Mouse (Mus musculus): ENCODE measurements at regions not wholly inside any gene's neighbourhood (a gene's known extent, or its start where the extent isn't known, plus 50 kb on each side); places are given as distances from the start of the nearest gene placed in this dataset.

DNA sequence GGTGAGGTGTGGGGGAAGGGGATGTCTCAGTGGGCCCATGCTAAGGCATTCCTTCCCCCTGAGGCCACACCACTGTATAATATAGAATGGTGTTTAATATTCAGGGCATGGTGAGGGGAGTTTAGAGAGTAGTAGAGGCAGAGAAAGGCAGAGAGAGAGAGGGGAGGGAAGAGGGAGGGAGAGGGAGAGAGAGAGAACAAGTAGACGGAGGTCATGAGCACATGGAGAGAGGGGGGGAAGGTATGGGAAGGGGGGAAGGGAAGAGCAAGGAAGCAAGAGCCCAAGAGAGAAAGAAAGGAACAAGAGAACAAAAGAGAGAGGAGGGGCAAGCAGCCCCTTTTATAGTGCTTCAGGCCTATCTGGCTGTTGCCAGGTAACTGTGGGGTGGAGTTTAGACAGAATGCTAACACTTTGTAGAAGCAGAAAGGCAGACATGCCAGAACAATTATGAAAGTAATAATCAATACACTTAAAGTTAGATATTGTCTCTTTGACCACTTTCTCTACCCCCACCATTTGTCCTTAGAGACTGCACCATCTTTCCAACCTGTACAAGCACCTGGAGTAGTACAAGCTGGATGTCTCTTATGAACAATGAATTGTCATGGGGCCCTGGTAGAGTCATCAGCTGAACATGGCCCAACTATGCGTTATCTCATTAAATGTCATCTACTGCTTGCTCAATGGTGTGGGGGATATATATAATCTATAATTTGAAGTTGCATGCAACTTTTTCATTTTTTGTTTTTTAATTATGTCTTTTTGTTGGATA lies 422.6 kb downstream of the Nbas start:
- no peak for DNase-seq (ENCODE audit: low read depth, low spot score)

DNA sequence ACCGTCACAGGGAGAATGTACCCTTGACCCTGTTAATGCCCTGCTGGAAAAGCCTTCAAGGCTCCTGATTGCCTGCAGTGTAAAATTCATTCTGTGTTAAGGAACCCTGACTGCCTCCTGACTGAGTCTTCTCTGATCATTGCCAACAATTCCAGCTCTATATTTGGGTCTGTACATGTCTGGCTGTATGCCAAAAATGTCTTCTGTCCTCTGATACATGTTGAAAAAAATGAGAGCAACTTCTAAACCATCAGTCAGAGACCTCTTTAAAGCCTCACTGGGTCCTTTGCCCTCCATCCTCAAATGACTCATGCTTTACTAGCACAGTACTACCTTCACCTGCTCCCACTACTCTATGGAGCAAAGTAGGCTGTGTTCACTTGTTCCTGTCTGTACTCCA lies 408.3 kb downstream of the Nbas start:
- peak; percentile 31 for DNase-seq (ENCODE audit: low read depth, low spot score)

DNA sequence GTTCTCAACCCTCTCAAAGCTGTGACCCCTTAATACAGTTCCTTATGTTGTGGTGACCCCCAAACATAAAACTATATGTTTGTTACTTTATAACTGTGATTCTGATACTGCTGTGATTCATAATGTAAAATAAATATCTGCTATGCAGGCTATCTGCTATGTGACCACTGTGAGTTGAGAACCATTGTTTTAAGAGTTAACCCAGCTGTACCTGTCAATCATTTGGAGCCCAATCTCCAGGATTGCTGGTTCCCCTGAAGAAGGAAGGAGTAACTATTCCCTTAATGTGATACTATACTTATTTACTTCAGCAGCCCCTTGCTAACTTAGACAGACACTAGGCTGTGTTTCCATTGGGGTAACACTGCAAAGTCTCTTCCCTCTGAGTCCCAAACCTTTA lies 400.5 kb downstream of the Nbas start:
- no peak for DNase-seq (ENCODE audit: low read depth, low spot score)

DNA sequence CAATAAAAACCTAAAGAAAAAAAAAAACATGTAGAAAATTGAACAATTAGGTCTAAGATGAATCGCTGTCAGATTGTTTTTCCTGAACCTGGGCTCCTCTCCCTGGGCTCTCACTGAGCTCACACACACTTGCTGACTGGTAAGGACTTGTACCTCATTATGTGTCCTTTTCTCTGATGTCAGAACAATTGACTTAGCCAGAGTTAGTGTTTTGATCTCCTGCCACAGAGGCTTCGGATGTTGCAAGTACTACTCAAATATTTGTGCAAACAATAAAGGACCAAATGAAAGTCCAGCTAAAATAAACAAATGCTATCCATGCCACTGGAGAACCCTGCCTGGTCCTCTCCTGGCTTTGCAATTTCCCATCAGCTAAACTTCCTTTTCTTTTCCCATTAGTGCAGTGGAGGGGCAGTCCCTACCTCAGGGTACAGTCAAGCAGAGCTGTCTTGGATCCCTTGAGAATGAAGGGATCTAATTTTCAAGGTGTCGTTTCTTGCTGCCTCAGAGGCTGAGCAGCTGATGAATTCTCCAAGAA lies 399.6 kb downstream of the Nbas start:
- no peak for DNase-seq (ENCODE audit: low read depth, low spot score)

DNA sequence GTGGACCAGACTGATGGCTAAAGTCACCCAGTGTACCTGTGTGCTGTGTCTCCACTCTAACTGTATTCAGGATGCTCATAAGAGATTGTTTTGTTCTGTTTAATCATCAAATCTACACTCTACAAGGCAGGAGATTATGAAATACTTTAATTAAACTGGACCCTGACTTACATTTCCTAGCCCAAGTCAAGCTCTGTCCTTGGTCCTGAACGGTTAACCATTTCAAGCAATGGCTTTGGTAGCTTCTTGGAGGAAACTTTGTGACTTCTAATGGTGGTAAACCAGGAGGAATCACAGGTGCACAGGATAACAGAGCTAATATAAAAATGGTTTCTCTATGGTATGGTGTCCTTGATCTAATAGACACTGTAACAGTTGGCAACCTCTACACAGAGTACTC lies 370.4 kb downstream of the Nbas start:
- no peak for DNase-seq (ENCODE audit: low read depth, low spot score)
